Mouse (Mus musculus): ENCODE results near the gene 4930426L09Rik. TPM values are rescaled to one million over a fixed set of nuclear protein-coding genes. Genes with fewer than 3 reads are reported as not detected.
A peak's percentile ranks its signal among the peaks of the same experiment; 100 is the strongest.
"Not testable (repeated sequence)": the region's sequence is repeated elsewhere in the genome, so short reads cannot be mapped to it uniquely, and the experiment has no call there.

The 4930426L09Rik gene
- polyA plus RNA-seq, 1 experiment from 2014 or later, result 0.38 TPM

- Histone ChIP-seq H3K36me3 (no peaks in the 10 kb centered on the region), H3K27ac (no peak overlapping the region), H3K4me3 (no peak overlapping the region), H3K9me3 (no peaks in the 10 kb centered on the region), H3K4me1 (peaks cover 20% of the 10 kb centered on the region), H3K27me3 (ENCODE audit: insufficient read depth, poor library complexity, severe bottlenecking) (no peaks in the 10 kb centered on the region)
- 73% methylated on average over 2 of the region's 2 CpGs for WGBS
- DNase-seq (ENCODE audit: low spot score), result no peak
Measured at GRCm38 (mm10) chr2:18999395-18999794, 1.3 kb downstream of the 4930426L09Rik start.

- WGBS, result 66% methylated on average over 10 of the region's 10 CpGs
- H3K27ac ChIP-seq, result no peak overlapping the region
- H3K27me3 ChIP-seq (ENCODE audit: insufficient read depth, poor library complexity, severe bottlenecking), result no peaks in the 10 kb centered on the region
- H3K4me1 ChIP-seq, result no peaks in the 10 kb centered on the region
- no peak overlapping the region for H3K4me3 ChIP-seq
- H3K36me3 ChIP-seq, result no peaks in the 10 kb centered on the region
- H3K9me3 ChIP-seq, result no peaks in the 10 kb centered on the region
- no peak for DNase-seq (ENCODE audit: low spot score)
Measured at GRCm38 (mm10) chr2:19004801-19005200, 6.7 kb downstream of the 4930426L09Rik start.

GRCm38 (mm10) chr2:19006124-19006523 is 8.0 kb downstream of the 4930426L09Rik start:
- no peaks in the 10 kb centered on the region for H3K9me3 ChIP-seq
- no peaks in the 10 kb centered on the region for H3K27me3 ChIP-seq (ENCODE audit: insufficient read depth, poor library complexity, severe bottlenecking)
- DNase-seq (ENCODE audit: low spot score), result no peak
- no peaks in the 10 kb centered on the region for H3K4me1 ChIP-seq
- no peak overlapping the region for H3K27ac ChIP-seq
- no peaks in the 10 kb centered on the region for H3K36me3 ChIP-seq
- H3K4me3 ChIP-seq, result no peak overlapping the region
- 85% methylated on average over 7 of the region's 7 CpGs for whole genome bisulfite sequencing

- Histone ChIP-seq H3K9me3 (no peaks in the 10 kb centered on the region), H3K4me3 (no peak overlapping the region), H3K27me3 (ENCODE audit: insufficient read depth, poor library complexity, severe bottlenecking) (no peaks in the 10 kb centered on the region), H3K27ac (no peak overlapping the region), H3K36me3 (no peaks in the 10 kb centered on the region), H3K4me1 (no peaks in the 10 kb centered on the region)
- 88% methylated on average over 4 of the region's 4 CpGs for WGBS
- no peak for DNase-seq (ENCODE audit: low spot score)
Measured at GRCm38 (mm10) chr2:19007580-19007979, 9.4 kb downstream of the 4930426L09Rik start.

- not testable (repeated sequence) for H3K4me3 ChIP-seq; H3K27ac ChIP-seq; DNase-seq (ENCODE audit: low spot score); H3K36me3 ChIP-seq; H3K9me3 ChIP-seq; H3K27me3 ChIP-seq (ENCODE audit: insufficient read depth, poor library complexity, severe bottlenecking); H3K4me1 ChIP-seq
- 79% methylated on average over 1 of the region's 1 CpGs for WGBS
Measured at GRCm38 (mm10) chr2:19010541-19010940, 12.4 kb downstream of the 4930426L09Rik start.

- Histone ChIP-seq H3K36me3 (no peaks in the 10 kb centered on the region), H3K4me1 (no peaks in the 10 kb centered on the region), H3K27ac (no peak overlapping the region), H3K9me3 (no peaks in the 10 kb centered on the region), H3K4me3 (no peak overlapping the region), H3K27me3 (ENCODE audit: insufficient read depth, poor library complexity, severe bottlenecking) (no peaks in the 10 kb centered on the region)
- peak; percentile 85 for DNase-seq (ENCODE audit: low spot score)
- 57% methylated on average over 6 of the region's 6 CpGs for WGBS
Measured at GRCm38 (mm10) chr2:19011443-19011842, 13.3 kb downstream of the 4930426L09Rik start.

GRCm38 (mm10) chr2:19016348-19016747 is 18.2 kb downstream of the 4930426L09Rik start:
- H3K27ac ChIP-seq, result no peak overlapping the region
- H3K27me3 ChIP-seq (ENCODE audit: insufficient read depth, poor library complexity, severe bottlenecking), result no peaks in the 10 kb centered on the region
- DNase-seq (ENCODE audit: low spot score), result no peak
- no peaks in the 10 kb centered on the region for H3K4me1 ChIP-seq
- WGBS, result 83% methylated on average over 5 of the region's 5 CpGs
- no peaks in the 10 kb centered on the region for H3K36me3 ChIP-seq
- no peak overlapping the region for H3K4me3 ChIP-seq
- no peaks in the 10 kb centered on the region for H3K9me3 ChIP-seq

- Histone ChIP-seq H3K36me3 (no peaks in the 10 kb centered on the region), H3K27ac (no peak overlapping the region), H3K4me1 (no peaks in the 10 kb centered on the region), H3K9me3 (no peaks in the 10 kb centered on the region), H3K27me3 (ENCODE audit: insufficient read depth, poor library complexity, severe bottlenecking) (no peaks in the 10 kb centered on the region), H3K4me3 (no peak overlapping the region)
- no peak for DNase-seq (ENCODE audit: low spot score)
- WGBS, result 79% methylated on average over 1 of the region's 1 CpGs
Measured at GRCm38 (mm10) chr2:19016839-19017238, 18.7 kb downstream of the 4930426L09Rik start.

- Histone ChIP-seq H3K36me3 (no peaks in the 10 kb centered on the region), H3K4me1 (no peaks in the 10 kb centered on the region), H3K9me3 (no peaks in the 10 kb centered on the region), H3K27me3 (ENCODE audit: insufficient read depth, poor library complexity, severe bottlenecking) (no peaks in the 10 kb centered on the region), H3K27ac (no peak overlapping the region), H3K4me3 (no peak overlapping the region)
- WGBS, result 71% methylated on average over 2 of the region's 2 CpGs
- no peak for DNase-seq (ENCODE audit: low spot score)
Measured at GRCm38 (mm10) chr2:19018034-19018433, 19.9 kb downstream of the 4930426L09Rik start.

GRCm38 (mm10) chr2:19024807-19025206 is 26.7 kb downstream of the 4930426L09Rik start:
- 65% methylated on average over 2 of the region's 2 CpGs for WGBS
- DNase-seq (ENCODE audit: low spot score), result no peak
- Histone ChIP-seq H3K27ac (no peak overlapping the region), H3K4me1 (no peaks in the 10 kb centered on the region), H3K4me3 (no peak overlapping the region), H3K27me3 (ENCODE audit: insufficient read depth, poor library complexity, severe bottlenecking) (no peaks in the 10 kb centered on the region), H3K9me3 (no peaks in the 10 kb centered on the region), H3K36me3 (no peaks in the 10 kb centered on the region)

GRCm38 (mm10) chr2:19037430-19037829 is 39.3 kb downstream of the 4930426L09Rik start:
- no peak for DNase-seq (ENCODE audit: low spot score)
- Histone ChIP-seq H3K9me3 (no peaks in the 10 kb centered on the region), H3K4me3 (no peak overlapping the region), H3K4me1 (peaks cover 6% of the 10 kb centered on the region), H3K27me3 (ENCODE audit: insufficient read depth, poor library complexity, severe bottlenecking) (no peaks in the 10 kb centered on the region), H3K27ac (no peak overlapping the region), H3K36me3 (no peaks in the 10 kb centered on the region)
- WGBS, result 36% methylated on average over 4 of the region's 4 CpGs

GRCm38 (mm10) chr2:19037907-19038570 is 39.9 kb downstream of the 4930426L09Rik start:
- DNase-seq (ENCODE audit: low spot score), result no peak
- H3K4me3 ChIP-seq, result no peak overlapping the region
- WGBS, result 71% methylated on average over 4 of the region's 4 CpGs
- H3K4me1 ChIP-seq, result peaks cover 6% of the 10 kb centered on the region
- peak overlapping the region; percentile 37 for H3K27ac ChIP-seq
- H3K27me3 ChIP-seq (ENCODE audit: insufficient read depth, poor library complexity, severe bottlenecking), result no peaks in the 10 kb centered on the region
- H3K36me3 ChIP-seq, result no peaks in the 10 kb centered on the region
- no peaks in the 10 kb centered on the region for H3K9me3 ChIP-seq

GRCm38 (mm10) chr2:19048225-19048624 is 50.1 kb downstream of the 4930426L09Rik start:
- WGBS, result 78% methylated on average over 1 of the region's 1 CpGs

GRCm38 (mm10) chr2:19049341-19049740 is 51.2 kb downstream of the 4930426L09Rik start:
- Histone ChIP-seq H3K27me3 (ENCODE audit: insufficient read depth, poor library complexity, severe bottlenecking) (no peaks in the 10 kb centered on the region), H3K27ac (no peak overlapping the region), H3K4me1 (no peaks in the 10 kb centered on the region), H3K4me3 (no peak overlapping the region), H3K9me3 (no peaks in the 10 kb centered on the region), H3K36me3 (no peaks in the 10 kb centered on the region)
- no peak for DNase-seq (ENCODE audit: low spot score)
- WGBS, result 81% methylated on average over 1 of the region's 1 CpGs

More at GRCm38 (mm10) chr2:19048225-19048624, 50.1 kb downstream of the 4930426L09Rik start:
- H3K27me3 ChIP-seq (ENCODE audit: insufficient read depth, poor library complexity, severe bottlenecking), result no peaks in the 10 kb centered on the region
- H3K4me1 ChIP-seq, result no peaks in the 10 kb centered on the region
- no peak overlapping the region for H3K27ac ChIP-seq
- H3K4me3 ChIP-seq, result no peak overlapping the region
- H3K9me3 ChIP-seq, result no peaks in the 10 kb centered on the region
- no peaks in the 10 kb centered on the region for H3K36me3 ChIP-seq
- DNase-seq (ENCODE audit: low spot score), result no peak

Data from heart, embryonic 10.5 days (tissue).